Comparison of ENCODE assay signal across 8 mouse cellular contexts in the genomic region with DNA sequence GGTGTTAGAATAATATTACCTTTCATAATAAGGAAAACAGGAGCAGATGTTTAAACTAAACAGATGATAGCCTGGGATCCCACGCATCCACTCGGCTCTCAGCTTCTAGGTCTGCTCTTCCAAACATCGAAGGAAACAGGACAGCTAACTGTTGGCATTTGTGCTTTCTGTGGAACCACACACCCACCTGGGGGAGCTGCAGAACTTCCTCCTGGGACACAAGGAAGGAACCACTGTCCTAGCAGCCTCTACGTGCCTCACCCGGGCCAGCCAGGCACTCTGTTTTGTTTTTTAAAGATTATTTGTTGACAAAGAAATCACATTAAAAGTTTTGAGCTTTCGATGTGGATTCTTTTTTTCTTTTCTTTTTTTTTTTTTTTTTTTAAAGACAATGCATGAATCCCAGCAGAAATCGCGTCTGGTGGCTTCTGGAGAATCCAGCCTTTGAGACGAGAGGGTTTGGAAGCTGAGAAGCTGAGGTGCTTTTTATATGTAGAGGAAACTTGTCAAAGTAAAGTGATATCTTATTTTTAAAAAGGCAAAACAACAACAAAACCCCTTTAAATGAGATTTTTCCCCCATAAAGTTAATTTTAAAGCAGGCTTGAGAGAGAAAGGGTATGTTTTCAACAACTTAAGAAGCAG. TPM values are rescaled to one million over a fixed set of nuclear protein-coding genes. Genes with fewer than 3 reads are reported as not detected.
DNase-seq lines count a peak whose midpoint lies in the region; ATAC-seq and TF ChIP-seq lines count a peak whose summit lies in the region.

No protein-coding gene starts in this region.

- ATAC-seq in hindbrain, embryonic 12.5 days (ENCODE audit: low FRiP score) = no peak
- ATAC-seq in liver, embryonic 13.5 days (ENCODE audit: low read depth) = no peak
- no peak for ATAC-seq in stomach, postnatal 0 days (ENCODE audit: low FRiP score, low TSS enrichment)

- H3K27ac ChIP-seq in hindbrain, embryonic 12.5 days = peak overlapping the region; percentile 78; the same call in 1 of the 2 replicates
- peak overlapping the region; percentile 82 for H3K27ac ChIP-seq in liver, embryonic 13.5 days
- H3K27ac ChIP-seq in stomach, postnatal 0 days (replicated peaks) = peak overlapping the region; percentile 78

- H3K4me2 ChIP-seq in hindbrain, embryonic 12.5 days (replicated peaks) = peak overlapping the region; percentile 53
- peak overlapping the region; percentile 83 for H3K4me2 ChIP-seq in liver, embryonic 13.5 days
- peak overlapping the region; percentile 66 for H3K4me2 ChIP-seq in stomach, postnatal 0 days (replicated peaks; ENCODE audit: low read depth)

- DNase-seq in adrenal gland, adult (ENCODE audit: inconsistent age in 2 of 2, low spot score in 1 of 2) = peak; percentile 43 to 79
- DNase-seq in adrenal gland, postnatal 4 days (ENCODE audit: low spot score in 2 of 2) = no peak
- peak; percentile 38 to 61 for DNase-seq in adrenal gland, postnatal 36 days
- no peak for DNase-seq in liver, embryonic 13.5 days
- DNase-seq in stomach, postnatal 0 days (ENCODE audit: low spot score) = no peak
- DNase-seq in Muller cell, postnatal 12 days (ENCODE audit: inconsistent ontology term) = no peak
- DNase-seq in cerebellum, adult 9-11 months = no peak

- 27% methylated on average over 9 of the region's 9 CpGs for WGBS in hindbrain, embryonic 12.5 days
- WGBS in liver, embryonic 13.5 days (ENCODE audit: insufficient replicate concordance) = 10% methylated on average over 9 of the region's 9 CpGs
- 3% methylated on average over 9 of the region's 9 CpGs for WGBS in stomach, postnatal 0 days

- TF ChIP-seq CTCF in stomach, postnatal 0 days (IDR thresholded peaks at IDR 0.05; ENCODE audit: low read depth) = peak; percentile 49

- H3K27me3 ChIP-seq in hindbrain, embryonic 12.5 days = no peaks in the 10 kb centered on the region
- H3K27me3 ChIP-seq in liver, embryonic 13.5 days = no peaks in the 10 kb centered on the region
- H3K27me3 ChIP-seq in stomach, postnatal 0 days (ENCODE audit: control insufficient read depth, insufficient read depth, low read length) = no peaks in the 10 kb centered on the region

- H3K9me3 ChIP-seq in hindbrain, embryonic 12.5 days (replicated peaks) = no peaks in the 10 kb centered on the region
- no peaks in the 10 kb centered on the region for H3K9me3 ChIP-seq in liver, embryonic 13.5 days (replicated peaks)
- H3K9me3 ChIP-seq in stomach, postnatal 0 days (ENCODE audit: control insufficient read depth, low read length) = no peaks in the 10 kb centered on the region

- H3K4me3 ChIP-seq in hindbrain, embryonic 12.5 days = peak overlapping the region; percentile 56
- peak overlapping the region; percentile 69 for H3K4me3 ChIP-seq in liver, embryonic 13.5 days (replicated peaks)
- peak overlapping the region; percentile 46 for H3K4me3 ChIP-seq in stomach, postnatal 0 days (ENCODE audit: low read depth, low read length)

- H3K4me1 ChIP-seq in hindbrain, embryonic 12.5 days = peaks cover 49% of the 10 kb centered on the region
- H3K4me1 ChIP-seq in liver, embryonic 13.5 days (replicated peaks) = peaks cover 65% of the 10 kb centered on the region
- H3K4me1 ChIP-seq in stomach, postnatal 0 days (replicated peaks; ENCODE audit: control insufficient read depth, insufficient read depth) = peaks cover 17% of the 10 kb centered on the region

- TF ChIP-seq EP300 in stomach, postnatal 0 days (optimal IDR thresholded peaks at IDR 0.05) = no peak

- peak overlapping the region; percentile 83 for H3K9ac ChIP-seq in hindbrain, embryonic 12.5 days
- peak overlapping the region; percentile 84 for H3K9ac ChIP-seq in liver, embryonic 13.5 days
- peak overlapping the region; percentile 78 for H3K9ac ChIP-seq in stomach, postnatal 0 days (ENCODE audit: low read length)

- no peaks in the 10 kb centered on the region for H3K36me3 ChIP-seq in hindbrain, embryonic 12.5 days
- no peaks in the 10 kb centered on the region for H3K36me3 ChIP-seq in liver, embryonic 13.5 days
- H3K36me3 ChIP-seq in stomach, postnatal 0 days (ENCODE audit: control insufficient read depth, insufficient read depth, low read length) = no peaks in the 10 kb centered on the region

RNA-seq across cellular contexts. Expression of gene Vgll4, which starts 50.0 kb away (rescaled TPM):
- 10 to 100 TPM; 57.6 to 59.9 TPM for total RNA-seq in adrenal gland, postnatal 4 days (2021)
- 10 to 100 TPM; 54.7 to 57.4 TPM for total RNA-seq in adrenal gland, postnatal 36 days (2021)
- 94.2 and 94.3 TPM in 2 replicates for polyA plus RNA-seq in hindbrain, embryonic 12.5 days (2016; fragmentation: Nextera tagmentation; extraction: Ambion mirVana)
- polyA plus RNA-seq in liver, embryonic 13.5 days (2015; fragmentation: Nextera tagmentation; extraction: Ambion mirVana) = 13.9 and 14.6 TPM in 2 replicates
- 38.5 and 42.1 TPM in 2 replicates for polyA plus RNA-seq in stomach, postnatal 0 days (2015; fragmentation: Nextera tagmentation; extraction: Ambion mirVana)

Comparison
In these comparisons a context has a peak if more than half of its experiments do, and no peak if none do; other contexts are left out.
1. DNase-seq: peak in adrenal gland, adult (2 of 2) and adrenal gland, postnatal 36 days (2 of 2); none in adrenal gland, postnatal 4 days (0 of 2), liver, embryonic 13.5 days (single experiment), stomach, postnatal 0 days (single experiment), Muller cell, postnatal 12 days (single experiment) and cerebellum, adult 9-11 months (single experiment).
2. Peak in every context shown above with its lines, with median percentiles within 50 percentile points of each other: H3K27ac ChIP-seq, H3K4me2 ChIP-seq, H3K4me3 ChIP-seq and H3K9ac ChIP-seq.